Mouse (Mus musculus) lung, postnatal 0 days (tissue): ENCODE data around the gene Gja6. TPM values are rescaled to one million over a fixed set of nuclear protein-coding genes. Genes with fewer than 3 reads are reported as not detected.

Experiments used
- ATAC-seq: fragments of 200-750 bp; cut with Nextera tagmentation; 2 replicates; pipeline ENCODE4 v1.8.0; 2017; ENCODE audit warnings: moderate library complexity
- DNase-seq: peaks from one replicate; pipeline ENCODE4 v3.0.0-alpha.2; 2016; ENCODE audit warnings: low spot score
- H3K27ac ChIP-seq: fragments of 300-500 bp; sonication (generic); 2 replicates; pipeline ENCODE4 v1.5.1; 2014; ENCODE audit warnings: antibody characterized with exemption, mild to moderate bottlenecking, low read length, mixed read lengths
- H3K27me3 ChIP-seq: fragments of 300-500 bp; sonication (generic); replicated peaks from 2 replicates; pipeline ENCODE4 v1.6.1; 2014; ENCODE audit warnings: low read length, mixed read lengths; ENCODE audit not compliant: insufficient read depth
- H3K36me3 ChIP-seq: fragments of 300-500 bp; sonication (generic); 2 replicates; pipeline ENCODE4 v1.6.1; 2014; ENCODE audit warnings: low read length, mixed read lengths; ENCODE audit not compliant: insufficient read depth
- H3K4me1 ChIP-seq: fragments of 300-500 bp; sonication (generic); 2 replicates; pipeline ENCODE4 v1.6.1; 2014; ENCODE audit warnings: antibody characterized with exemption, low read depth, low read length, mixed read lengths; ENCODE audit not compliant: insufficient read depth
- H3K4me2 ChIP-seq: fragments of 300-500 bp; sonication (generic); replicated peaks from 2 replicates; pipeline ENCODE4 v1.6.1; 2014; ENCODE audit warnings: low read depth, mild to moderate bottlenecking, low read length, moderate library complexity, mixed read lengths
- H3K4me3 ChIP-seq: fragments of 300-500 bp; sonication (generic); 2 replicates; pipeline ENCODE4 v1.5.1; 2014; ENCODE audit warnings: low read depth, low read length
- H3K9ac ChIP-seq: fragments of 300-500 bp; sonication (generic); replicated peaks from 2 replicates; pipeline ENCODE4 v1.6.1; 2014; ENCODE audit warnings: low read depth, mild to moderate bottlenecking
- H3K9me3 ChIP-seq: fragments of 300-500 bp; sonication (generic); 2 replicates; pipeline ENCODE4 v1.6.1; 2016; ENCODE audit warnings: low read length, mixed read lengths
- CTCF ChIP-seq: IDR thresholded peaks from 2 replicates; pipeline ENCODE4 v1.5.1; 2016; ENCODE audit warnings: antibody characterized with exemption, mild to moderate bottlenecking
- EP300 ChIP-seq: IDR thresholded peaks from 2 replicates; pipeline ENCODE4 v1.6.1; 2016; ENCODE audit warnings: antibody characterized with exemption, mild to moderate bottlenecking, control low read depth
- WGBS: fragments of 180-500 bp; shearing (Covaris S2); extraction: QIAGEN DNeasy Blood & Tissue Kit; methylation state at CpG from one replicate; pipeline ENCODE4 v1.1.7; 2014; 5-methylcytosine and 5-hydroxymethylcytosine counted together
- polyA plus RNA-seq: library from polyadenylated mRNA; unstranded; fragments of >200 nt; fragmentation: Nextera tagmentation; extraction: Ambion mirVana; gene quantifications from 2 replicates; pipeline ENCODE4 v1.2.1, GENCODE M21; 2015

Gene Gja6
- polyA plus RNA-seq, 1 experiment from 2014 or later = 0.20 TPM

GRCm38 (mm10) chrX:160865022-160865421, 41.8 kb downstream of the Gja6 start:
- Histone ChIP-seq H3K27me3 (no peaks in the 10 kb centered on the region), H3K27ac (no peak overlapping the region), H3K9ac (no peak overlapping the region), H3K4me2 (no peak overlapping the region), H3K4me1 (no peaks in the 10 kb centered on the region), H3K36me3 (no peaks in the 10 kb centered on the region), H3K4me3 (no peak overlapping the region), H3K9me3 (no peaks in the 10 kb centered on the region)
- 70% methylated on average over 4 of the region's 4 CpGs for WGBS
- ATAC-seq (no peak), DNase-seq (no peak)
- no peak for TF ChIP-seq CTCF
- TF ChIP-seq EP300 = no peak

DNA sequence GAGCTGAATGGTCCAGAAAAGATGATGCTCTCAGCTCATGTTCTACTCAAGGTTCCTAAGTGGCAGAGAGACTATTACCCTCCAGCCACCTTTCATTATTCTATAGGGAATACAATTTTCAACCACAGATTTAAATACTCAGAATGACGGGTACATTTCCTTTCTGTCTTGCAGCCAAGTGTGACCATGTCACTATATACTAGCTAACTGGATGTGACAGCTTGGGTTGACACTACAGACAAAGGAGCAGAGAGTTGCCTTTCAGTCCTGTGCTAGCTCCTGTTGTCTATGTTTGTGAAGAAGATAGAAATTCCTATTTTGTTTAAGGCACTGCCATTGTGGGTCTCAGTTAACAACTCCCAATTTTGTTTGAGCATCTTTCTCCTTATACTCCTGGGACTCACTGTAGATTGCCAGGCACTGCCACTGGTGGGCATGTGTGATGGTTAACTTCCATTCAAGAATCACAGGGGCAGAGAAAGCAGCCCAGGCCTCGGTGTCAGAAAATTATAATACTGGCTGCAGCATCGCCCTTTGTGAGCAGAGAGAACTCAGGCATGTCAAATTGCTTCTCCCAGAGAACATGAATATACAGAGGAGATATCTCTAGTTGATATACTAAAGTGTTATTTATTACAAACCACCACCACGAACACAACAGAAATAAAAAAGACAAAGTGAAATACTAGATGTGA, 43.0 kb downstream of the Gja6 start:
- Histone ChIP-seq H3K36me3 (no peaks in the 10 kb centered on the region), H3K9ac (no peak overlapping the region), H3K4me1 (no peaks in the 10 kb centered on the region), H3K4me3 (no peak overlapping the region), H3K9me3 (no peaks in the 10 kb centered on the region), H3K27ac (no peak overlapping the region), H3K27me3 (no peaks in the 10 kb centered on the region), H3K4me2 (no peak overlapping the region)
- ATAC-seq = no peak
- 84% methylated on average over 4 of the region's 4 CpGs for WGBS
- no peak for DNase-seq
- TF ChIP-seq EP300 (no peak), CTCF (no peak)

Other genes starting within 250 kb of the Gja6 start
- 0.08 and 0.25 TPM in 2 replicates for gene Ppef1, start 171.3 kb downstream of the Gja6 start, polyA plus RNA-seq
- gene Rs1, start 139.0 kb downstream of the Gja6 start, polyA plus RNA-seq = 0.05 TPM in 1 of 2 replicates, not detected in the other
- gene Cdkl5, start 87.7 kb upstream of the Gja6 start, polyA plus RNA-seq = 3.3 and 4.9 TPM in 2 replicates
- 0.26 and 0.75 TPM in 2 replicates for gene Scml2, start 210.1 kb upstream of the Gja6 start, polyA plus RNA-seq